Mouse (Mus musculus): ENCODE results near the gene Hadhb. TPM values are rescaled to one million over a fixed set of nuclear protein-coding genes. Genes with fewer than 3 reads are reported as not detected.

The Hadhb gene
- polyA plus RNA-seq, 1 experiment from 2014 or later = 318 TPM

DNA sequence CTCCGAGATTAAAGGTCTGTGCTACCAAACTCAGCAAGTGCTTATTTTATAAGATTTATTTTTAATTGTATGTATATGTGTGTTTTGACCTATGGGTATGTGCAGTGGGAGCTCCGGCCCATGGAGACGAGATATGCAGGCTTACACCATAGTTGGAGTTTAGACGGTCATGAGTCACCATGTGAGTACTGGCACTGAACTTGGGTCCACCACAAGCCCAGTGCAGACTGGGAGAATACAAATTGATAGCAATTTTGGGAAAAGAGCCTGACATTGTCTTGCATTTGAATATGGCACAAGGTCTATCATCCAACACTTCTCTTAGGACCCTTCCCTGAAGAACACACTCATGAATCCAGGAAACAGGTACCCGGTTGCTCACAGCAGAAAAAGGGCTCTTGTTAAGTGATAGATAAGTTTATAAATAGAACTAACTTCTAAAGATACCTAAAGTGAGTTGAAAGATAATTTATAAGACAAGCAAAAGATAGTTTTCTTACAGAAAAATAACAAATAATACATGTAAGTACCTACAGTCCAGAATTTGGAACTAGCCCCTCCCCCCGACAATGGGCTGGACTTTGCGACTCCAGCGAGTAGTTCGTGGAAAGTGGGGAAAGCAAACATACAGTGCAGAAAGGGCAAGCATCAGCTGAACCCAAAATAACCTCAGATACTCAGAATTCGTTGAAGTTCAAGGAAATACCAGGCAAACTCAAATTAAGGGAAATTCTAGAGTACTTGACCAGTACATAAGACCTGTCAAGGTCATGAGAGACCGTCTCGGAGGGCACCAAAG, 32.8 kb downstream of the Hadhb start:
- Histone ChIP-seq H3K27me3 (replicated peaks) (no peaks in the 10 kb centered on the region), H3K36me3 (peaks cover 67% of the 10 kb centered on the region), H3K9me3 (no peaks in the 10 kb centered on the region), H3K4me1 (no peaks in the 10 kb centered on the region), H3K27ac (replicated peaks) (no peak overlapping the region), H3K4me3 (no peak overlapping the region), H3K4me2 (no peak overlapping the region), H3K9ac (no peak overlapping the region)
- 85% methylated on average over 12 of the region's 12 CpGs for WGBS
- ATAC-seq (ENCODE audit: extremely low read depth, insufficient number of reproducible peaks, low FRiP score, low TSS enrichment) = no peak

DNA sequence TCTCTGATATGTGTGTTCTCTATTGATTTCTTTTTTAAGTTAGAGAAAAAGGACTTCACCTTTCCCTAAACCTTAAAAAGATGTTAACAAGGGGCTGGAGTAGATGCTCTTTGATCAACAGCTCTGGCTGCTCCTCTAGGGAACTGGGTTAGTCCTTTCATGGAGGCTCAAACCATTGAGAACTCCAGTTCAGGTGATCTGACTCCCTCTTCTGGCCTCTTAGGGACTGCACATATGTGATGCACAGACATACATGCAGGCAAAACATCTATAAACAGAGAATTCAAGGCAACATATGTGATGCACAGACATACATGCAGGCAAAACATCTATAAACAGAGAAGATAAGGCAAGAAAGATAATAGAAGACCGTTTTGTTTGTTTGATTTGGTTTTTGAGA, 37.4 kb downstream of the Hadhb start:
- Histone ChIP-seq H3K27ac (replicated peaks) (no peak overlapping the region), H3K36me3 (peaks cover 29% of the 10 kb centered on the region), H3K4me1 (peaks cover 6% of the 10 kb centered on the region; the same call in 1 of the 2 replicates), H3K4me3 (no peak overlapping the region), H3K9ac (no peak overlapping the region), H3K9me3 (no peaks in the 10 kb centered on the region), H3K4me2 (no peak overlapping the region), H3K27me3 (replicated peaks) (no peaks in the 10 kb centered on the region)
- ATAC-seq (ENCODE audit: extremely low read depth, insufficient number of reproducible peaks, low FRiP score, low TSS enrichment) = no peak
- WGBS = 68% methylated on average over 1 of the region's 1 CpGs

DNA sequence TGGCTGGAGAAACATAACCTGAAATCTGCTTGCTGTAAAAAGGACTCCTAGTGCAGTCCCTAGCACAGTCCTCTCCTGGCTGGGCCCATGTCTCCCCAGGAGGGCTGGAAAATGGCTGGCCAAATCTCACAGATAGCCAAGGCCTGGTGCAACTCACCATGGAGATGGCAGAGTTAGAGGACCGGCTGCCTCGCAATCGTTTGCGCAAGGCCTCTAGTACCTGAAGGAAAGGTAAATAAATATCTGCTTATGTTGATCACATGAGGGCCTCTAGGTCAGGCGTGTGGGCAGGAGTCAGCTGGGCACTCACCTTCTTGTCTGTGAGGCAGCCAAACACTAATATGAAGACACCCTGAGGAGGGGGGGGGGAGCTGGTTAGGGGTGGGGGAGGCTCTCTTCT, 40.3 kb downstream of the Hadhb start:
- Histone ChIP-seq H3K4me2 (no peak overlapping the region), H3K4me3 (no peak overlapping the region), H3K27me3 (replicated peaks) (no peaks in the 10 kb centered on the region), H3K9me3 (no peaks in the 10 kb centered on the region), H3K36me3 (peaks cover 5% of the 10 kb centered on the region), H3K27ac (replicated peaks) (no peak overlapping the region), H3K4me1 (peaks cover 12% of the 10 kb centered on the region; the same call in 1 of the 2 replicates), H3K9ac (no peak overlapping the region)
- 93% methylated on average over 5 of the region's 5 CpGs for WGBS
- ATAC-seq (ENCODE audit: extremely low read depth, insufficient number of reproducible peaks, low FRiP score, low TSS enrichment) = no peak

DNA sequence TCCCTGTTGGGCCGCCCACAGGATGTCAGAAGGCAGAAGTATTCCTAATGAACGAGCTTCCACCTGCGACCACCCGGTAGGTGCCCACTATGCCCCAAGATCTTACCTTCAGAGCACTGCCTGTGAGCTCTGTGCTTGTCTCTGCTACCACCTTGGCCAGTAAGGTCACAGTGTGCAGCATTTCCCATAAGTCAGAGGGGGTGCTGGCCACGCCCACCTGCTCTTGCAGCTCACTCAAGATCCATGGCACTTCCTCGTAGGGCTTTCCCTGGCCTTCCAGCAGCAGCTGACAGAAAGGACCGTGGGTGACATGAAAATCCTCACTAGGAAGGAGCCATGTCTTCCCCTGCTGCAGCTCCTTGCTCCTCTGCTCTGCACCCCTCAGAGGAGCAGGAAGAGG, 43.2 kb downstream of the Hadhb start:
- no peaks in the 10 kb centered on the region for H3K9me3 ChIP-seq
- 62% methylated on average over 7 of the region's 7 CpGs for WGBS
- H3K9ac ChIP-seq = 0 out of 2 replicates have a peak overlapping the region, but pooled peaks have one; percentile 10
- no peak for ATAC-seq (ENCODE audit: extremely low read depth, insufficient number of reproducible peaks, low FRiP score, low TSS enrichment)
- H3K36me3 ChIP-seq = no peaks in the 10 kb centered on the region
- no peaks in the 10 kb centered on the region for H3K27me3 ChIP-seq (replicated peaks)
- H3K4me1 ChIP-seq = peaks cover 16% of the 10 kb centered on the region; the same call in 1 of the 2 replicates
- no peak overlapping the region for H3K4me3 ChIP-seq
- no peak overlapping the region for H3K27ac ChIP-seq (replicated peaks)
- H3K4me2 ChIP-seq = no peak overlapping the region

DNA sequence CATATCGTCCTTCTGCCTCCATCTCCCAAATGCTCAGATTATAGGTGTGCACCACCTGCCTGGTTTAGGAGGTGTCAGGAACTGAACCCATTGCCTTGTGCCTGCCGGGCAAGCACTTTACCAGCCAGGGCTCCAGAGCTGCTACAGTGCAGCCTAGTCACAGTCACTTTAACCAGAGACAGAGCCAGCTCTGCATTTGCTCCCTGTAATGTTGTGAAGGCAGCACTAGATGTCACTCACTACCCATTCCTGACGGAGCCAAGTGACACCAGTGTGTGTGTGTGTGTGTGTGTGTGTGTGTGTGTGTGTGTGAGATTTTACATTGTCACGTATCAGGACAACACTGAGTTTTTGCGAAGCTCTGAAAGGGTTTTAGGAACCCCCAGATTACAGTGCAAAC, 46.5 kb downstream of the Hadhb start:
- Histone ChIP-seq H3K9ac (no peak overlapping the region), H3K9me3 (no peaks in the 10 kb centered on the region), H3K27ac (replicated peaks) (no peak overlapping the region), H3K4me1 (peaks cover 10% of the 10 kb centered on the region; the same call in 1 of the 2 replicates), H3K4me2 (no peak overlapping the region), H3K36me3 (no peaks in the 10 kb centered on the region), H3K4me3 (no peak overlapping the region), H3K27me3 (replicated peaks) (no peaks in the 10 kb centered on the region)
- WGBS = 40% methylated on average over 5 of the region's 5 CpGs
- no peak for ATAC-seq (ENCODE audit: extremely low read depth, insufficient number of reproducible peaks, low FRiP score, low TSS enrichment)

DNA sequence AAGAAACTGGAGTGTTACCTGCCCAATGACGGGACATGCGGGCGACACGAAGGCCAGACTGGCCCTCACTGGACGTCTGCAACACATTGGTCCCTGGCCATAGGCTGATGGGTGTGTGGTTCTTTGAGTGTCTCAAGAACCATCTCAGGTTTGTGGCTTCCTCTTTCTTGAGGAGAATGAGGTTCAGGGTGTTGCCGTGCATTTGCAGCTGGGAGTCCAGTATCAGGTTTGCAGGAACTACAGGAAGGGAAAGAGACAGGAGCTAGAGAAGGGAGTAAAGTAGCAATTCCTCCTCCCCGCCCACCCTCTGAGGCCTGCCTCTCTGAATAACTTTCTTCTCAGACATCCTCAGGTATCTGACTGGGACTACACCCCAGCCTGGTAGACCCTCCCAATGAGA, 47.2 kb downstream of the Hadhb start:
- H3K27me3 ChIP-seq (replicated peaks) = no peaks in the 10 kb centered on the region
- ATAC-seq (ENCODE audit: extremely low read depth, insufficient number of reproducible peaks, low FRiP score, low TSS enrichment) = no peak
- H3K9ac ChIP-seq = no peak overlapping the region
- WGBS = 78% methylated on average over 7 of the region's 7 CpGs
- H3K4me2 ChIP-seq = no peak overlapping the region
- no peaks in the 10 kb centered on the region for H3K9me3 ChIP-seq
- H3K4me3 ChIP-seq = no peak overlapping the region
- H3K27ac ChIP-seq (replicated peaks) = no peak overlapping the region
- no peaks in the 10 kb centered on the region for H3K36me3 ChIP-seq
- H3K4me1 ChIP-seq = peaks cover 9% of the 10 kb centered on the region; the same call in 1 of the 2 replicates

DNA sequence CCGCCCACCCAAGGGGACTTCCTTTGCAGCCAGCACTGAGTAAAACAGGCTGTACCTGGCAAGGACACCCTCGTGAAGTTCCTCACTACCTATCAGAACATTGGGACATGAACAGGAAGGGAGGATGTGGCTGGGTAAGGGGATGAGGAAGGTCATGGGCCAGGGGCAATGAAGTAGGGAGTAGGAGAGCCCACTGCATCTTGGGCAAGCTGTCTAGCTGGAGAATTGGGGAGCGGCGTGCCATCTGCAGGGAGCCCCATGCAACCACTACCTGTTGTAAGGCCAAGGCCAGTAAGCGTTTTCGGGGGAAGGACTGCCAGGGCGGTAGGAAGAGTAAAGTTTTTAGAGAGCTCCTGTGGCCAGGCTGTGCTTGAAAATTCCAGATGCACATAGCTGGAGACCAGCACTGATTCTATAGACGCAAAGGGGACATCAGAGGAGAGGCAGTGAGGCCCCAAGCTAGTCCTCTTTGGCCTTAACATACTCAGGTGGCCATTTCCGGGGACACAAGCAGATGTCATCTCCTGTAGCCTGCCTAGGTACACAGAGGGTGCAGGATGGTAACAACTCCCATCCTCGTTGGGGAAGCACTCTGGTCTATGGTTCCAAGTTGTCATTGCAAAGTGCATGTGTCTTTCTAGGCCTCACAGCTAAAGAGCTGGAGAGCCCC, 48.3 kb downstream of the Hadhb start:
- Histone ChIP-seq H3K27ac (replicated peaks) (no peak overlapping the region), H3K9ac (no peak overlapping the region), H3K4me3 (no peak overlapping the region), H3K36me3 (no peaks in the 10 kb centered on the region), H3K4me1 (peaks cover 5% of the 10 kb centered on the region; the same call in 1 of the 2 replicates), H3K27me3 (replicated peaks) (no peaks in the 10 kb centered on the region), H3K9me3 (no peaks in the 10 kb centered on the region), H3K4me2 (no peak overlapping the region)
- 72% methylated on average over 10 of the region's 10 CpGs for WGBS
- no peak for ATAC-seq (ENCODE audit: extremely low read depth, insufficient number of reproducible peaks, low FRiP score, low TSS enrichment)

DNA sequence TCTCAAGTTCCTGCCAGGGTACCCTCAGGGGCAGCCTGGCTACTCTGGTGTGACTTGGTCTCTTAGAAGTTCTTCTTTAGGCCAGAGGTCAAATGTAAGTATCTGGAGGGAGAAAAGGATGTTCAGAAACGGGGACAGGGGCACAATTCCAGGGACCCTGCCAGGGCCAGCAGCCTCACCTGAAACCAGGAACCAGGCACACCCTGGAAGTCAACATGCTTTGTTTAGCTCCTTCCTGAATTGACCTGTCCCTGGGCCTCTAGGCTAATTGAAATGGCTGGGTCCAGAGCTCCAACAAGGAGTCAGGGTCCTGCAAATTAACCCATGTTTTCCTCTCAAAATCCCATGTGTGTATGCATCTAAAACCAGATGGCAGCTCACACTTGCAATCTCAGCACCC, 49.4 kb downstream of the Hadhb start:
- Histone ChIP-seq H3K4me3 (no peak overlapping the region), H3K27me3 (replicated peaks) (no peaks in the 10 kb centered on the region), H3K9ac (no peak overlapping the region), H3K4me1 (peaks cover 10% of the 10 kb centered on the region), H3K4me2 (no peak overlapping the region), H3K36me3 (no peaks in the 10 kb centered on the region), H3K9me3 (no peaks in the 10 kb centered on the region), H3K27ac (replicated peaks) (no peak overlapping the region)
- WGBS = 41% methylated on average over 1 of the region's 1 CpGs
- no peak for ATAC-seq (ENCODE audit: extremely low read depth, insufficient number of reproducible peaks, low FRiP score, low TSS enrichment)

DNA sequence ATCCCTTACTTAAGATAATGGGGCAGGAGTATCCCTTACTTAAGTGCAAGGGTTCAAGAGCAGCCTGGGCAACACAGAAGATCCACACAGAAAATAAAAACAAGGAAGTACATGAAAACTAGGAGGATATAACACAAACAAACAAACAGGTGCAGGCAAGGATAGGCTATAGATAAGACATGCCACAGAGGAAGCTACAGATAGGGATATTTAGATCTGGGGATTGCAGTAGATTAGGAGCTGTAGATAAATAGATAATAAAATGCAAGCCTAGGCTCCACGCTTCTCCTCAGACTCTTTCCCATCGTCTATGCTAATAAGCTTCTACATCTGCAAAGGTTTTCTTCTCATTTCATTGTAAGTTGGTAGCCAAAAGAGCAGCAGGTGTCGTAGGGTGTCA, 50.0 kb downstream of the Hadhb start:
- no peaks in the 10 kb centered on the region for H3K27me3 ChIP-seq (replicated peaks)
- H3K4me1 ChIP-seq = peaks cover 15% of the 10 kb centered on the region
- no peak overlapping the region for H3K27ac ChIP-seq (replicated peaks)
- H3K4me2 ChIP-seq = no peak overlapping the region
- no peak overlapping the region for H3K9ac ChIP-seq
- no peak for ATAC-seq (ENCODE audit: extremely low read depth, insufficient number of reproducible peaks, low FRiP score, low TSS enrichment)
- no peaks in the 10 kb centered on the region for H3K36me3 ChIP-seq
- no peaks in the 10 kb centered on the region for H3K9me3 ChIP-seq
- WGBS = 61% methylated on average over 3 of the region's 3 CpGs
- no peak overlapping the region for H3K4me3 ChIP-seq

DNA sequence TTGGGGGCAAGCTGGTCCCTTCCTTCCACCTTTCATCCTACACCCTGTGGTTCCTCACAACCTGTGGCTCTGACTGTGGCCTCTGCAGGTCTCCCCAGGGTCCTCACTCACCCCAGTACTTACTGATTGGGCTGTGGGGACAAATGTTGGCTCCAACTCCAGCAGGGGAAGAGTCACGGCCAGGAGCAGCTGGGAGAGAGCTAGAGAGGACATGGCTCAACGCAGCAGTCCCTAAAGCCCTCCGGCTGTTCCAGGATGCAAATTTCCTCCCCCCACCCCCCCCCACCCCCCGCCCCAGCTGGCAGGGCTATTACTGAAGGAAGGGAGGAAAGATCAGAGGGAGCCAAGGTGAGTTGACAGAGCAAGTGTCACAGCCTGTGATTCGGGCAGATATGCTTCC, 50.4 kb downstream of the Hadhb start, which contains the start of gene Adgrf3:
Gene Adgrf3, minus strand, starts transcription at position 230 of the 400 bp plus-strand sequence.
- WGBS = 34% methylated on average over 5 of the region's 5 CpGs
- H3K4me1 ChIP-seq = peaks cover 17% of the 10 kb centered on the region
- ATAC-seq (ENCODE audit: extremely low read depth, insufficient number of reproducible peaks, low FRiP score, low TSS enrichment) = no peak

DNA sequence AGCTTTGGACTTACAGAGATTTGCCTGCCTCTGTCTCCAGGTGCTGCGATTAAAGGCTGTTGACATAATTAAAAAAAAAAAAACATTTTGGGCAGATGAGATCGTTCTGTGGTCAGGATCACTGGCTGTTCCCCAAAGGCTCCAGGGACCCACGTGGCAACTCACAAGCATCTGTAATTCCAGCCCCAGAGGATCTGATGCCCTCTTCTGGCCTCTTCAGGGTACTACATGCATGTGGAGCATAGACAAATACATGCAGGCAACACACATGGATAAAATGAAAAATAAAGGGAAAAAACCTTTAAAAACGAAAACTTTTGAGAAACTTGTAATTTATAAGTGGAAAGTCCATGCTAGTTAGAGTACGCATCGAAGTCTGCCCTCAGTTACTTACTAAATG, 52.2 kb downstream of the Hadhb start:
- H3K27me3 ChIP-seq (replicated peaks) = no peaks in the 10 kb centered on the region
- no peaks in the 10 kb centered on the region for H3K9me3 ChIP-seq
- H3K4me1 ChIP-seq = peaks cover 17% of the 10 kb centered on the region
- no peak overlapping the region for H3K4me3 ChIP-seq
- ATAC-seq (ENCODE audit: extremely low read depth, insufficient number of reproducible peaks, low FRiP score, low TSS enrichment) = no peak
- H3K36me3 ChIP-seq = no peaks in the 10 kb centered on the region
- H3K27ac ChIP-seq (replicated peaks) = no peak overlapping the region
- no peak overlapping the region for H3K9ac ChIP-seq
- no peak overlapping the region for H3K4me2 ChIP-seq
- WGBS = 64% methylated on average over 6 of the region's 6 CpGs

More for the DNA sequence above, 50.4 kb downstream of the Hadhb start, which contains the start of gene Adgrf3:
- no peaks in the 10 kb centered on the region for H3K36me3 ChIP-seq
- H3K27me3 ChIP-seq (replicated peaks) = no peaks in the 10 kb centered on the region
- no peak within 1 kb of the TSS for H3K4me2 ChIP-seq
- H3K4me3 ChIP-seq = no peak within 1 kb of the TSS
- H3K9ac ChIP-seq = no peak within 1 kb of the TSS
- H3K9me3 ChIP-seq = no peaks in the 10 kb centered on the region
- H3K27ac ChIP-seq (replicated peaks) = no peak within 1 kb of the TSS

All from heart, embryonic 13.5 days (tissue).